Mouse (Mus musculus): ENCODE measurements around the gene Ctsll3. TPM values are rescaled to one million over a fixed set of nuclear protein-coding genes. Genes with fewer than 3 reads are reported as not detected.

The Ctsll3 gene
- polyA plus RNA-seq, 1 experiment from 2014 or later, result not detected

DNA sequence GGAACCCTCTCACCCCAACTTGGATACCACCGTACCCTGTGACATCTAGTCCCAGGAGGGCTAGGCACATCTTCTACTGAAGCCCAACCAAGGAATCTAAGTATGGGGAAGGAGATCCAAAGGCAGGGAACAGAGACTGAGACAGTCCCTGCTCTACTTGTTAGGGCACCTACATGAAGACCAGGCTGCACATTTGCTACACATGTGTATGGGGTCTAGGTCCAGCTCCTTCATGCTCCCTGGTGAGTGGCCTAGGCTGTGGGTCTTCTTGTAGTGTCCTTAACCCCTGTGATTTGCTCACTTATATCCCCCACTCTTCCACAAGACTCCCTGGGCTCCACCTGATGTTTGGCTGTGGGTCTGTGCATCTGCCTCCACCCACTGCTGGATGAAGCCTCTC is 13.2 kb downstream of the Ctsll3 start:
- H3K27ac ChIP-seq (replicated peaks), result no peak overlapping the region
- 65% methylated on average over 1 of the region's 1 CpGs for WGBS
- H3K4me1 ChIP-seq, result no peaks in the 10 kb centered on the region
- no peaks in the 10 kb centered on the region for H3K36me3 ChIP-seq
- H3K4me2 ChIP-seq, result no peak overlapping the region
- H3K9ac ChIP-seq, result no peak overlapping the region
- H3K9me3 ChIP-seq, result no peaks in the 10 kb centered on the region
- ATAC-seq (ENCODE audit: extremely low read depth, insufficient number of reproducible peaks, low FRiP score, low TSS enrichment), result no peak
- H3K4me3 ChIP-seq, result no peak overlapping the region
- H3K27me3 ChIP-seq (replicated peaks), result no peaks in the 10 kb centered on the region

DNA sequence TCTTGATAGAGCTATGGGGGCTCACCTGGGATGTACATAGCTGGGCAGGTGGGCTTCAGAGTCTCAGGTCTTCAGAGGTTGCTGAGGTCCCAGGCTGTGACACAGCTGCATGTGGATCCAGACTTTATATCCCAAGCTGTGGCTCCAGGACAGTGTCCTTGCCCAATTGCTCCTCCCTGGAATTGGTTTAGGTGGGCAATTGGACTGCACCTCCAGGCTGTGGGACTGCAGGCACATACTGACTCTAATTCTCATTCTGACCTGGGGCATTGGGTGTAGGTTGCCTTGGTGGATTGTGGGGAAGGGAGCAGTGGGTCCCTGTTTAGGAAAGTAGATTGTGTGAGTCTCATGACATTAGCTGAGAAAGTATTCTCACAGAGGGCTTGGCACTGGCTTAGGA is 16.4 kb downstream of the Ctsll3 start, which contains the start of gene BC051665:
Gene BC051665, minus strand, starts transcription at position 101 of the 400 bp plus-strand sequence.
- H3K4me3 ChIP-seq, result no peak within 1 kb of the TSS
- H3K9me3 ChIP-seq, result no peaks in the 10 kb centered on the region
- no peak within 1 kb of the TSS for H3K4me2 ChIP-seq
- H3K9ac ChIP-seq, result no peak within 1 kb of the TSS
- no peaks in the 10 kb centered on the region for H3K27me3 ChIP-seq (replicated peaks)
- no peaks in the 10 kb centered on the region for H3K36me3 ChIP-seq
- no peaks in the 10 kb centered on the region for H3K4me1 ChIP-seq
- ATAC-seq (ENCODE audit: extremely low read depth, insufficient number of reproducible peaks, low FRiP score, low TSS enrichment), result no peak
- H3K27ac ChIP-seq (replicated peaks), result no peak within 1 kb of the TSS

GRCm38 (mm10) chr13:60783301-60783700 is 19.3 kb downstream of the Ctsll3 start:
- Histone ChIP-seq H3K27me3 (replicated peaks) (no peaks in the 10 kb centered on the region), H3K27ac (replicated peaks) (no peak overlapping the region), H3K4me2 (no peak overlapping the region), H3K9ac (no peak overlapping the region), H3K9me3 (no peaks in the 10 kb centered on the region), H3K4me1 (no peaks in the 10 kb centered on the region), H3K36me3 (no peaks in the 10 kb centered on the region), H3K4me3 (no peak overlapping the region)
- no peak for ATAC-seq (ENCODE audit: extremely low read depth, insufficient number of reproducible peaks, low FRiP score, low TSS enrichment)
- WGBS, result 70% methylated on average over 7 of the region's 7 CpGs

GRCm38 (mm10) chr13:60780534-60780933 is 22.1 kb downstream of the Ctsll3 start:
- Histone ChIP-seq H3K4me2 (no peak overlapping the region), H3K27ac (replicated peaks) (no peak overlapping the region), H3K4me1 (no peaks in the 10 kb centered on the region), H3K27me3 (replicated peaks) (no peaks in the 10 kb centered on the region), H3K9ac (no peak overlapping the region), H3K9me3 (no peaks in the 10 kb centered on the region), H3K4me3 (no peak overlapping the region), H3K36me3 (no peaks in the 10 kb centered on the region)
- WGBS, result 68% methylated on average over 3 of the region's 3 CpGs
- no peak for ATAC-seq (ENCODE audit: extremely low read depth, insufficient number of reproducible peaks, low FRiP score, low TSS enrichment)

- 90% methylated on average over 17 of the region's 17 CpGs for WGBS
- H3K4me1 ChIP-seq, result no peaks in the 10 kb centered on the region
- no peak for ATAC-seq (ENCODE audit: extremely low read depth, insufficient number of reproducible peaks, low FRiP score, low TSS enrichment)
Observed at GRCm38 (mm10) chr13:60761161-60761560, 41.5 kb downstream of the Ctsll3 start.

DNA sequence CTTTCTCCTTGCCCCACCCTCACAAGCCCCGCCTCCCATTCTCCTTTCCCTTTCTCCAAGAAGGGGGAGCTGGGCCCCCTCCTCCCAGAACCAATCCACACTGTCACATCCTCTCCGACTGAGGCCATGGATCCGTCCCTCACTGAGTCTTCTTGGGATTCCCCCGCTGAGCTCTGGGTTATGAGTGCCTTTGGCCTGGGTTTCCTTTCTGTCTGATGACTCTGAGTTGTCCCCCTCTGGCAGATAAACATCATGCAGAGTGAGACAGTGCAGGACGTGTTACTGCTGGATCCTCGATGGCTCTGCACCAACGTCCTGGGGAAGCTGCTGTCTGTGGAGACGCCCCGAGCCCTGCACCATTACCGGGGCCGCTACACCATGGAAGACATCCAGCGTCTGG is 42.3 kb downstream of the Ctsll3 start:
- H3K27me3 ChIP-seq (replicated peaks), result no peaks in the 10 kb centered on the region
- H3K9ac ChIP-seq, result no peak overlapping the region
- no peaks in the 10 kb centered on the region for H3K4me1 ChIP-seq
- H3K4me2 ChIP-seq, result no peak overlapping the region
- H3K9me3 ChIP-seq, result no peaks in the 10 kb centered on the region
- H3K4me3 ChIP-seq, result no peak overlapping the region
- H3K36me3 ChIP-seq, result peaks cover 30% of the 10 kb centered on the region
- 80% methylated on average over 12 of the region's 12 CpGs for WGBS
- no peak for ATAC-seq (ENCODE audit: extremely low read depth, insufficient number of reproducible peaks, low FRiP score, low TSS enrichment)
- H3K27ac ChIP-seq (replicated peaks), result no peak overlapping the region

More at GRCm38 (mm10) chr13:60761161-60761560, 41.5 kb downstream of the Ctsll3 start:
- no peak overlapping the region for H3K4me2 ChIP-seq
- no peak overlapping the region for H3K4me3 ChIP-seq
- H3K27ac ChIP-seq (replicated peaks), result no peak overlapping the region
- no peaks in the 10 kb centered on the region for H3K27me3 ChIP-seq (replicated peaks)
- H3K36me3 ChIP-seq, result peaks cover 30% of the 10 kb centered on the region
- H3K9me3 ChIP-seq, result no peaks in the 10 kb centered on the region
- H3K9ac ChIP-seq, result no peak overlapping the region

- no peak for ATAC-seq (ENCODE audit: extremely low read depth, insufficient number of reproducible peaks, low FRiP score, low TSS enrichment)
- peaks cover 31% of the 10 kb centered on the region for H3K36me3 ChIP-seq
- 35% methylated on average over 6 of the region's 6 CpGs for WGBS
- H3K4me2 ChIP-seq, result no peak overlapping the region
- no peaks in the 10 kb centered on the region for H3K4me1 ChIP-seq
- H3K9me3 ChIP-seq, result no peaks in the 10 kb centered on the region
- no peaks in the 10 kb centered on the region for H3K27me3 ChIP-seq (replicated peaks)
- no peak overlapping the region for H3K9ac ChIP-seq
- no peak overlapping the region for H3K27ac ChIP-seq (replicated peaks)
- H3K4me3 ChIP-seq, result no peak overlapping the region
Observed at GRCm38 (mm10) chr13:60759136-60759535, 43.5 kb downstream of the Ctsll3 start.

DNA sequence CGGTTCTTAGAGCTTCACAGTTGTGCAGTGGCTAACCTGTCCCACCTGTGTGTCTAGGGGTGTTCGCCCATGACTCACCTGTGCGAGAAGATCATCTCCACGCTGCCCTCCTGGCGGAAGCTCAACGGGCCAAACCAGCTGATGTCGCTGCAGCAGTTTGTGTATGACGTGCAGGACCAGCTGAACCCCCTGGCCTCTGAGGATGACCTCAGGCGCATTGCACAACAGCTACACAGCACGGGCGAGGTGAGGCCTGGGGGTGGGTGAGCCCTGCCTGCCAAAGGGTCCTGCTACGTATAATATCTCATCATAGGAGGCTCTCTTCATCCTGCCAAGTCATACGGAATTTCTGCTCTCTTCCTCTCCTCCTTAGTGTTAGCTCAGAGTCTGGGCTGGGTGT is 45.4 kb downstream of the Ctsll3 start:
- H3K4me3 ChIP-seq, result no peak overlapping the region
- whole genome bisulfite sequencing, result 78% methylated on average over 13 of the region's 13 CpGs
- no peak for ATAC-seq (ENCODE audit: extremely low read depth, insufficient number of reproducible peaks, low FRiP score, low TSS enrichment)
- H3K4me2 ChIP-seq, result no peak overlapping the region
- no peaks in the 10 kb centered on the region for H3K4me1 ChIP-seq
- peaks cover 3% of the 10 kb centered on the region; the same call in 1 of the 2 replicates for H3K9me3 ChIP-seq
- peaks cover 46% of the 10 kb centered on the region for H3K36me3 ChIP-seq
- H3K27me3 ChIP-seq (replicated peaks), result no peaks in the 10 kb centered on the region
- H3K9ac ChIP-seq, result no peak overlapping the region
- no peak overlapping the region for H3K27ac ChIP-seq (replicated peaks)

DNA sequence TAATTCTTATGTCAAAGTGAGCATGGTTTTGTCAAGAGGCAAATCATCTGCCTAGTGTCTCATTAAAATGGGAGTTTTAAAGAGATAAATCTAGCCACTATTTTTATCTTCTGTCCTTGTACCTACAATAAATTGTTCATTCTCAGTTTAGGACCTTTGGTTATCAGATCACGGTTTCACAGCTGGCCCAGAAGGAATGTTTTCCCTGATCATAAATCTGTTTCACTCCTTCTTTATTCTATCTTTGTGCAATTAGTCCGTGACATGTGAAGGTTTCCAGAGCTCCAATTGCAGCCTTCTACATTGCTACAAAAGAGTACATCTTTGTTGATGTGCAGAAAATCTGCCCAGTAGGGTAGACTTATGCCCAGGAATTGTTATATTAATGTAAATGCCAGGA is 47.4 kb downstream of the Ctsll3 start:
- no peak for ATAC-seq (ENCODE audit: extremely low read depth, insufficient number of reproducible peaks, low FRiP score, low TSS enrichment)

GRCm38 (mm10) chr13:60753216-60753615 is 49.4 kb downstream of the Ctsll3 start:
- ATAC-seq (ENCODE audit: extremely low read depth, insufficient number of reproducible peaks, low FRiP score, low TSS enrichment), result no peak
- Histone ChIP-seq H3K9me3 (peaks cover 3% of the 10 kb centered on the region; the same call in 1 of the 2 replicates), H3K27ac (replicated peaks) (no peak overlapping the region), H3K9ac (no peak overlapping the region), H3K4me3 (no peak overlapping the region), H3K4me1 (no peaks in the 10 kb centered on the region), H3K27me3 (replicated peaks) (no peaks in the 10 kb centered on the region), H3K36me3 (peaks cover 46% of the 10 kb centered on the region), H3K4me2 (no peak overlapping the region)
- WGBS, result 89% methylated on average over 6 of the region's 6 CpGs

More for the DNA sequence above, 47.4 kb downstream of the Ctsll3 start:
- WGBS, result 52% methylated on average over 2 of the region's 2 CpGs
- Histone ChIP-seq H3K36me3 (peaks cover 41% of the 10 kb centered on the region), H3K27me3 (replicated peaks) (no peaks in the 10 kb centered on the region), H3K27ac (replicated peaks) (no peak overlapping the region), H3K9me3 (peaks cover 3% of the 10 kb centered on the region; the same call in 1 of the 2 replicates), H3K4me1 (no peaks in the 10 kb centered on the region), H3K4me2 (no peak overlapping the region), H3K4me3 (no peak overlapping the region), H3K9ac (no peak overlapping the region)

GRCm38 (mm10) chr13:60750930-60751329 is 51.7 kb downstream of the Ctsll3 start:
- Histone ChIP-seq H3K4me2 (no peak overlapping the region), H3K27ac (replicated peaks) (no peak overlapping the region), H3K27me3 (replicated peaks) (no peaks in the 10 kb centered on the region), H3K4me3 (no peak overlapping the region), H3K36me3 (peaks cover 44% of the 10 kb centered on the region), H3K9me3 (peaks cover 3% of the 10 kb centered on the region; the same call in 1 of the 2 replicates), H3K4me1 (no peaks in the 10 kb centered on the region), H3K9ac (no peak overlapping the region)
- ATAC-seq (ENCODE audit: extremely low read depth, insufficient number of reproducible peaks, low FRiP score, low TSS enrichment), result no peak
- WGBS, result 84% methylated on average over 7 of the region's 7 CpGs

GRCm38 (mm10) chr13:60748556-60748955 is 54.1 kb downstream of the Ctsll3 start:
- Histone ChIP-seq H3K9ac (no peak overlapping the region), H3K4me1 (peaks cover 5% of the 10 kb centered on the region), H3K27me3 (replicated peaks) (no peaks in the 10 kb centered on the region), H3K4me2 (no peak overlapping the region), H3K36me3 (peaks cover 37% of the 10 kb centered on the region), H3K4me3 (no peak overlapping the region), H3K9me3 (peaks cover 3% of the 10 kb centered on the region; the same call in 1 of the 2 replicates), H3K27ac (replicated peaks) (no peak overlapping the region)
- no peak for ATAC-seq (ENCODE audit: extremely low read depth, insufficient number of reproducible peaks, low FRiP score, low TSS enrichment)
- 81% methylated on average over 2 of the region's 2 CpGs for WGBS
